Mouse (Mus musculus): Measurements from ENCODE around the gene Commd2.

- TF ChIP-seq GATA1 (IDR thresholded peaks at IDR 0.05; ENCODE audit: borderline replicate concordance, low read length) (no peak), FLI1 (IDR thresholded peaks at IDR 0.05; ENCODE audit: low read length) (no peak)
These were observed 22.6 kb upstream of the Commd2 start for GRCm38 (mm10) chr3:57674075-57674474.

Data from megakaryocyte, embryonic 14.5 days (primary cell).